Mouse (Mus musculus) liver, postnatal 0 days (tissue): ENCODE measurements around the gene Nup98. TPM values are rescaled to one million over a fixed set of nuclear protein-coding genes. Genes with fewer than 3 reads are reported as not detected.

ENCODE experiments used
- ATAC-seq: fragments of 200-750 bp; cut with Nextera tagmentation; 2 replicates; pipeline ENCODE4 v1.8.0; 2017; ENCODE audit warnings: mild to moderate bottlenecking, moderate library complexity
- DNase-seq: peaks from one replicate; pipeline ENCODE4 v3.0.0-alpha.2; 2016
- H3K27ac ChIP-seq: fragments of 300-500 bp; sonication (generic); 2 replicates; pipeline ENCODE4 v1.5.1; 2014; ENCODE audit warnings: antibody characterized with exemption, moderate library complexity, mild to moderate bottlenecking, low read depth
- H3K27me3 ChIP-seq: fragments of 300-500 bp; sonication (generic); 2 replicates; pipeline ENCODE4 v1.6.1; 2014; ENCODE audit warnings: low read length, control low read depth, mixed read lengths; ENCODE audit not compliant: insufficient read depth
- H3K36me3 ChIP-seq: fragments of 300-500 bp; sonication (generic); replicated peaks from 2 replicates; pipeline ENCODE4 v1.6.1; 2014; ENCODE audit warnings: mild to moderate bottlenecking, control low read depth, low read length, moderate library complexity, mixed read lengths; ENCODE audit not compliant: insufficient read depth
- H3K4me1 ChIP-seq: fragments of 300-500 bp; sonication (generic); 2 replicates; pipeline ENCODE4 v1.6.1; 2014; ENCODE audit warnings: antibody characterized with exemption, mild to moderate bottlenecking, control low read depth; ENCODE audit not compliant: insufficient read depth
- H3K4me2 ChIP-seq: fragments of 300-500 bp; sonication (generic); 2 replicates; pipeline ENCODE4 v1.6.1; 2014; ENCODE audit warnings: low read depth, mild to moderate bottlenecking, low read length, moderate library complexity, mixed read lengths
- H3K4me3 ChIP-seq: fragments of 300-500 bp; sonication (generic); 2 replicates; pipeline ENCODE4 v1.5.1; 2014; ENCODE audit warnings: low read depth, low read length
- H3K9ac ChIP-seq: fragments of 300-500 bp; sonication (generic); replicated peaks from 2 replicates; pipeline ENCODE4 v1.6.1; 2014; ENCODE audit warnings: mild to moderate bottlenecking, moderate library complexity
- H3K9me3 ChIP-seq: fragments of 300-500 bp; sonication (generic); 2 replicates; pipeline ENCODE4 v1.6.1; 2016; ENCODE audit warnings: mild to moderate bottlenecking, control low read depth, low read length, mixed read lengths
- CTCF ChIP-seq: sonication (generic); IDR thresholded peaks from 2 replicates; pipeline ENCODE4 v1.5.1; 2016; ENCODE audit warnings: antibody characterized with exemption, low read depth
- EP300 ChIP-seq: IDR thresholded peaks from 2 replicates; pipeline ENCODE4 v1.6.1; 2016; ENCODE audit warnings: antibody characterized with exemption, low read depth, mild to moderate bottlenecking
- WGBS: fragments of 180-500 bp; shearing (Covaris S2); extraction: QIAGEN DNeasy Blood & Tissue Kit; methylation state at CpG from one replicate; pipeline ENCODE4 v1.1.7; 2014; ENCODE audit not compliant: insufficient replicate concordance; 5-methylcytosine and 5-hydroxymethylcytosine counted together
- polyA plus RNA-seq: library from polyadenylated mRNA; unstranded; fragments of >200 nt; fragmentation: Nextera tagmentation; extraction: Ambion mirVana; gene quantifications from 2 replicates; pipeline ENCODE4 v1.2.1, GENCODE M21; 2015

The Nup98 gene
- polyA plus RNA-seq, 1 experiment from 2014 or later = 8.6 TPM

GRCm38 (mm10) chr7:102205646-102206045, 4.3 kb downstream of the Nup98 start:
- TF ChIP-seq EP300 (0 out of 2 replicates have a peak, but pooled peaks have one; percentile 9), CTCF (no peak)
- WGBS = 26% methylated on average over 1 of the region's 1 CpGs
- Histone ChIP-seq H3K4me2 (no peak overlapping the region), H3K4me1 (peaks cover 30% of the 10 kb centered on the region), H3K4me3 (no peak overlapping the region), H3K9me3 (no peaks in the 10 kb centered on the region), H3K36me3 (no peaks in the 10 kb centered on the region; the same call in 1 of the 2 replicates), H3K27ac (no peak overlapping the region), H3K27me3 (no peaks in the 10 kb centered on the region), H3K9ac (no peak overlapping the region)
- no peak for DNase-seq
- ATAC-seq = no peak

DNA sequence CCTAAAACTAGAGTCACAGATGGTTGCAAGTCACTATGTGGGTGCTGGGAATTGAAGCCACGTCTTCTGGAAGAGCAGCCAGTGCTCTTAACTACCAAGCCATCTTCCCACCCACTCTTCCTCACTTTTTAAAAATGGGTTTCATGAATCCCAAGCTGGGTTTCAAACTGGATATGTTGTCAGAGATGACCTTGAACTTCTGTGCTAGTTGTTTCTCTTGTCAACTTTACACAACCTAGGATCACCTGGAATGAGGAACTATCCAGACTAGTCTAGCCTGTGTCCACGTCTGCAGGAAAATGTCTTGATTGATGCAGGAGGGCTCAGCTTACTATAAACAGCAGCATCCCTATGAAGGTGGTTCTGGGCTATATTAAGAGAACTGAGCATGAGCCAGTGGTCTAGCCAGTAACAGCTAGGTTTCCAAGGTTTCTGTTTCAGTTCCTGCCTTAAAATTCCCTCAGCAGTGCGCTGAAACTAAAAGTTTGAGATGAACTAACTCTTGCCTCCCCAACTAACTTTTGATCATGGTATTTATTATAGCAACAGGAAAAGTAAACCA, 5.6 kb downstream of the Nup98 start:
- TF ChIP-seq CTCF (no peak), EP300 (no peak)
- WGBS = 64% methylated on average over 3 of the region's 3 CpGs
- Histone ChIP-seq H3K27me3 (no peaks in the 10 kb centered on the region), H3K27ac (peak overlapping the region; percentile 46; the same call in 1 of the 2 replicates), H3K4me3 (no peak overlapping the region), H3K9ac (no peak overlapping the region), H3K36me3 (no peaks in the 10 kb centered on the region; the same call in 1 of the 2 replicates), H3K4me2 (no peak overlapping the region), H3K4me1 (peaks cover 28% of the 10 kb centered on the region), H3K9me3 (no peaks in the 10 kb centered on the region)
- no peak for DNase-seq
- 0 out of 2 replicates have a peak, but pooled peaks have one; percentile 20 for ATAC-seq

DNA sequence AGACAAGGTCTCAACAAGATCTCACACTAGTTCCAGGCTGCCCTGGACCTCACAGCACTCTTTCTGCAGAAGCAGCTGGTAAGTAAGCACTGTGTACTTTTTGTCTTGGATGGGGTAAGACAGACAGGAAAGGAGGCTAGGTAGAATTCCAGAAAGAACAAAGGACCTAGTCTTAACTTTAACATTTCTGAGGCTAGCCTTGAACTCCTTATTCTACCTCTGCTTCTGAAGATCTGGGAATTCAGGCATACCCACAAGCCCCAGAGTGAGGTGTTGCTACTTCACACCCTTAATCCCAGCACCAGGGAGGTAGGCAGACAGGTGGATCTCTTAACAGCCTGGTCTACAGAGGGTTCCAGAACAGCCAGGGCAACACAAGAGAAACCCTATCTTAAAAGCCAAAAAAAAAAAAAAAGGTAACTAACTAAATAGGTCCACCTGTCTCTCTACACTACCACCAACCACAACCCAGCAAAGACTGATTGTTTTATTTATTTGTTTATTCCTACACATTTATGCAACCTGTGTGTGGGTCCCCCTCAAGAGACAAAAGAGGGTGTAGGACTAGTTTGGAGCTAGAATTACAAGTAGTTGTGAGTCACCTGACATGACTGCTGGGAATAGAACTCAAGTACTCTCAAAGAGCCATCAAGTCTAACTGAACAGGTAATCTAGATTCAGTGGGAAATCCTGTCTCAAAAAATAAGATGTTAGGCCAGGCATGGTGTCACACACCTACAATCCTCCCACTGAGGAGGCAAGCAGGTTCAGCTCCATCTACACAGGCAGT, 8.8 kb downstream of the Nup98 start:
- H3K27ac ChIP-seq = no peak overlapping the region
- DNase-seq (no peak), ATAC-seq (no peak)
- no peaks in the 10 kb centered on the region; the same call in 1 of the 2 replicates for H3K36me3 ChIP-seq
- H3K4me1 ChIP-seq = peaks cover 17% of the 10 kb centered on the region
- TF ChIP-seq EP300 = no peak
- TF ChIP-seq CTCF = no peak
- H3K4me3 ChIP-seq = no peak overlapping the region
- no peak overlapping the region; the same call in 1 of the 2 replicates for H3K9ac ChIP-seq
- no peak overlapping the region for H3K4me2 ChIP-seq
- H3K27me3 ChIP-seq = no peaks in the 10 kb centered on the region
- H3K9me3 ChIP-seq = no peaks in the 10 kb centered on the region

DNA sequence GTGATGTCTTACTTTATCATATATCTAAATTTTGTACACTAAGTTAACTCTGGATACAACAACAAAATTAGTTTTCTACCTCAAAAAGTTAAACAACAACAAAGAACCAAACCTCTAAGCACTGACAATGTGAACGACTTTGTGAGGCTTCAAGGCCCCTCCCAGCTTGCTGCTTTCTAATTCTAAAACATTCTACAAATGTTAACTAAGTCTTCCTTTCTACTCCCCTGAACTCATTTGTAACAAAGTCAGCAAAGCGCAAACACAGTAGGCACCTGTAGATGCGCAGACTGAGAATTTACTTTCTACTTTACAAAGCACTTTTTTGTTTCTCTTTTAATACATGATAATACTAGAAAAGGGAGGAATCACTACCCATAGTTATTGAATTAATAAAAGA, 9.4 kb downstream of the Nup98 start:
- Histone ChIP-seq H3K4me3 (no peak overlapping the region), H3K27ac (no peak overlapping the region), H3K4me2 (no peak overlapping the region), H3K36me3 (no peaks in the 10 kb centered on the region; the same call in 1 of the 2 replicates), H3K9ac (no peak overlapping the region), H3K27me3 (no peaks in the 10 kb centered on the region), H3K9me3 (no peaks in the 10 kb centered on the region), H3K4me1 (peaks cover 12% of the 10 kb centered on the region)
- 78% methylated on average over 3 of the region's 3 CpGs for WGBS
- TF ChIP-seq CTCF = no peak
- TF ChIP-seq EP300 = no peak
- ATAC-seq = no peak
- DNase-seq = no peak

GRCm38 (mm10) chr7:102192356-102192755, 17.6 kb downstream of the Nup98 start:
- ATAC-seq = no peak
- Histone ChIP-seq H3K4me3 (no peak overlapping the region), H3K9me3 (no peaks in the 10 kb centered on the region), H3K36me3 (peaks cover 45% of the 10 kb centered on the region), H3K27me3 (no peaks in the 10 kb centered on the region), H3K27ac (no peak overlapping the region), H3K4me1 (no peaks in the 10 kb centered on the region), H3K4me2 (no peak overlapping the region), H3K9ac (no peak overlapping the region)
- 89% methylated on average over 1 of the region's 1 CpGs for WGBS
- no peak for DNase-seq
- TF ChIP-seq EP300 = no peak
- TF ChIP-seq CTCF = peak; percentile 40

- Histone ChIP-seq H3K27me3 (no peaks in the 10 kb centered on the region), H3K27ac (no peak overlapping the region), H3K4me1 (no peaks in the 10 kb centered on the region), H3K9me3 (no peaks in the 10 kb centered on the region), H3K4me3 (no peak overlapping the region), H3K36me3 (peaks cover 65% of the 10 kb centered on the region), H3K4me2 (no peak overlapping the region), H3K9ac (no peak overlapping the region)
- 78% methylated on average over 3 of the region's 3 CpGs for WGBS
- TF ChIP-seq CTCF = no peak
- TF ChIP-seq EP300 = no peak
- DNase-seq (no peak), ATAC-seq (no peak)
Measured at GRCm38 (mm10) chr7:102183849-102184248, 26.1 kb downstream of the Nup98 start.
